Mouse (Mus musculus) small intestine, adult 2 months (tissue): ENCODE measurements around the gene Ces2h.

Source experiments
- CTCF ChIP-seq: fragments of 200-500 bp; IDR thresholded peaks from 2 replicates; pipeline ENCODE4 v1.5.1; 2012; ENCODE audit warnings: low read depth, mild to moderate bottlenecking, control low read depth, inconsistent platforms, low read length, moderate library complexity, mixed read lengths; ENCODE audit not compliant: insufficient replicate concordance, insufficient read length; ENCODE audit errors: extremely low read depth
- POLR2A ChIP-seq: fragments of 200-500 bp; IDR thresholded peaks from 2 replicates; pipeline ENCODE4 v1.6.1; 2012; ENCODE audit warnings: low read depth, mild to moderate bottlenecking, control low read depth, inconsistent platforms, low read length, moderate library complexity

GRCm38 (mm10) chr8:105011136-105011535 is 10.5 kb downstream of the Ces2h start:
- TF ChIP-seq CTCF (peak; percentile 34; the same call in 1 of the 2 replicates), POLR2A (no peak)
